ENCODE assay signal across 29 mouse cellular contexts in the genomic region with DNA sequence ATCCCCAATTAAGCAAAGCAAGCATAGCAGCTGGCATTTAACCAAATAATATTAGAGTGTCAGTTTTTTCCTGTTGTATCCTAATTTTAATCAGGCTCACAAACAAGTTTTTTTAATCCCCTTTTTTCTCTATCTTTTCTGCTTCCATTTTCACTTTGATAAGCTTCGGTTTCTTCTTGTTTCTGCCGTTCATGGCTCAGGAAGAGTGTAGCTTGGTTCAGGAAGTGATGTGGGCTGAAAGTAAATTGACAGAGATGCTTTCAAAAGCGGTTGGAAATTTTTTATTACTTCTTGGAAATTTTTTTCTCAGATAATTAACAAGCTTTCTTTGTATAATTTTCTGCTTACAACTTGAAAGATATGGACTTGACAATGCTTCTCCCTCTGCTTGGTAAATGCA.
A peak's percentile ranks its signal among the peaks of the same experiment; 100 is the strongest.
DNase-seq lines count a peak whose midpoint lies in the region; ATAC-seq and TF ChIP-seq lines count a peak whose summit lies in the region.
"Had no signal": no experiment of that assay in that cellular context is flagged by ENCODE, and none has a peak within 500 bp of the region (broad histone marks: within the 10 kb centered on the region; RNA-seq: fewer than 3 reads in every experiment).

No protein-coding gene starts in this region.

- 54% methylated on average over 3 of the region's 3 CpGs for WGBS in lung, postnatal 0 days
- WGBS in forebrain, embryonic 11.5 days, result 87% methylated on average over 3 of the region's 3 CpGs

- no peak for ATAC-seq in lung, postnatal 0 days
- ATAC-seq in hematopoietic stem cell, adult 5-6 weeks (replicated peaks in 1 of 2; ENCODE audit: insufficient read depth in 1 of 2, low FRiP score in 2 of 2, low TSS enrichment in 1 of 2, low read depth in 1 of 2, poor library complexity in 2 of 2, severe bottlenecking in 2 of 2), result peak; percentile 39 to 76; a peak in 3 of 4 replicates
- no peak for ATAC-seq in megakaryocyte-erythroid progenitor cell, adult 5-6 weeks (replicated peaks; ENCODE audit: low FRiP score, low TSS enrichment, poor library complexity, severe bottlenecking)
- ATAC-seq in forebrain, embryonic 11.5 days (replicated peaks; ENCODE audit: low FRiP score), result no peak
- ATAC-seq: forebrain, postnatal 0 days; intestine, embryonic 15.5 days; midbrain, embryonic 13.5 days had no signal

- H3K27ac ChIP-seq in lung, postnatal 0 days (ENCODE audit: low read length), result peak overlapping the region; percentile 59
- H3K27ac ChIP-seq in forebrain, embryonic 11.5 days (ENCODE audit: low read depth, low read length), result no peak overlapping the region
- H3K27ac ChIP-seq: embryonic facial prominence, embryonic 13.5 days; forebrain, embryonic 12.5 days; hindbrain, embryonic 10.5 days; hindbrain, embryonic 15.5 days; intestine, embryonic 15.5 days; limb, embryonic 10.5 days; limb, embryonic 15.5 days; liver, embryonic 13.5 days; midbrain, embryonic 13.5 days had no signal

- H3K9me3 ChIP-seq in lung, postnatal 0 days (ENCODE audit: low read length), result no peaks in the 10 kb centered on the region
- no peaks in the 10 kb centered on the region for H3K9me3 ChIP-seq in forebrain, embryonic 11.5 days (ENCODE audit: control insufficient read depth, low read length)
- H3K9me3 ChIP-seq: embryonic facial prominence, embryonic 13.5 days; forebrain, embryonic 12.5 days; hindbrain, embryonic 10.5 days; hindbrain, embryonic 15.5 days; intestine, embryonic 15.5 days; limb, embryonic 10.5 days; limb, embryonic 15.5 days; liver, embryonic 13.5 days; midbrain, embryonic 13.5 days had no signal

- no peak overlapping the region for H3K4me3 ChIP-seq in lung, postnatal 0 days (ENCODE audit: low read depth, low read length)
- no peak overlapping the region for H3K4me3 ChIP-seq in forebrain, embryonic 11.5 days (ENCODE audit: low read depth, low read length)
- H3K4me3 ChIP-seq: embryonic facial prominence, embryonic 13.5 days; erythroblast, embryonic 14.5 days; forebrain, embryonic 12.5 days; heart, embryonic 12.5 days; hindbrain, embryonic 10.5 days; hindbrain, embryonic 15.5 days; intestine, embryonic 15.5 days; limb, embryonic 10.5 days; limb, embryonic 15.5 days; liver, embryonic 13.5 days; midbrain, embryonic 13.5 days had no signal

- H3K4me1 ChIP-seq in lung, postnatal 0 days (ENCODE audit: insufficient read depth, low read depth, low read length), result no peaks in the 10 kb centered on the region; the same call in 1 of the 2 replicates
- no peaks in the 10 kb centered on the region for H3K4me1 ChIP-seq in forebrain, embryonic 11.5 days (replicated peaks; ENCODE audit: control insufficient read depth, insufficient read depth, low read length)
- H3K4me1 ChIP-seq: hindbrain, embryonic 10.5 days; hindbrain, embryonic 15.5 days; intestine, embryonic 15.5 days; liver, embryonic 13.5 days had no signal

- no peaks in the 10 kb centered on the region for H3K36me3 ChIP-seq in lung, postnatal 0 days (ENCODE audit: insufficient read depth, low read length)
- H3K36me3 ChIP-seq in forebrain, embryonic 11.5 days (ENCODE audit: control insufficient read depth, insufficient read depth, low read length), result no peaks in the 10 kb centered on the region
- H3K36me3 ChIP-seq: intestine, embryonic 15.5 days; limb, embryonic 10.5 days; liver, embryonic 13.5 days had no signal

- no peak for DNase-seq in lung, postnatal 0 days (ENCODE audit: low spot score)
- no peak for DNase-seq in lung, postnatal 10 days
- peak; percentile 77 for DNase-seq in Muller cell, postnatal 12 days (ENCODE audit: inconsistent ontology term)
- DNase-seq in forebrain, embryonic 11.5 days (ENCODE audit: low spot score), result no peak
- DNase-seq: adrenal gland, postnatal 25 days; cerebellum, adult 11-12 months; forebrain, postnatal 0 days; gastrocnemius, postnatal 36 days; heart, adult 18-20 months; kidney, adult 2 months; kidney, postnatal 36 days; layer of hippocampus, postnatal 36 days; liver, embryonic 13.5 days; lung, adult 2 months; retina, postnatal 1 day; right cerebral cortex, postnatal 14 days; thymus, postnatal 4 days had no signal

- no peak overlapping the region for H3K9ac ChIP-seq in lung, postnatal 0 days (replicated peaks; ENCODE audit: low read depth)
- no peak overlapping the region for H3K9ac ChIP-seq in forebrain, embryonic 11.5 days (ENCODE audit: low read length)
- H3K9ac ChIP-seq: embryonic facial prominence, embryonic 13.5 days; forebrain, embryonic 12.5 days; forebrain, postnatal 0 days; heart, embryonic 12.5 days; hindbrain, embryonic 15.5 days; intestine, embryonic 15.5 days; limb, embryonic 15.5 days; liver, embryonic 13.5 days; midbrain, embryonic 13.5 days had no signal

- TF ChIP-seq CTCF in lung, postnatal 0 days (IDR thresholded peaks at IDR 0.05), result no peak

- no peak overlapping the region for H3K4me2 ChIP-seq in lung, postnatal 0 days (replicated peaks; ENCODE audit: low read depth, low read length)
- no peak overlapping the region for H3K4me2 ChIP-seq in forebrain, embryonic 11.5 days (ENCODE audit: low read depth, low read length, severe bottlenecking)
- H3K4me2 ChIP-seq: embryonic facial prominence, embryonic 13.5 days; forebrain, embryonic 12.5 days; heart, embryonic 12.5 days; hindbrain, embryonic 15.5 days; intestine, embryonic 15.5 days; limb, embryonic 15.5 days; liver, embryonic 13.5 days; midbrain, embryonic 13.5 days had no signal

- TF ChIP-seq EP300 in lung, postnatal 0 days (IDR thresholded peaks at IDR 0.05), result no peak

- no peaks in the 10 kb centered on the region for H3K27me3 ChIP-seq in lung, postnatal 0 days (replicated peaks; ENCODE audit: insufficient read depth, low read length)
- no peaks in the 10 kb centered on the region for H3K27me3 ChIP-seq in forebrain, embryonic 11.5 days (ENCODE audit: control insufficient read depth, insufficient read depth, low read length)
- H3K27me3 ChIP-seq: embryonic facial prominence, embryonic 13.5 days; forebrain, embryonic 12.5 days; heart, embryonic 12.5 days; hindbrain, embryonic 15.5 days; intestine, embryonic 15.5 days; limb, embryonic 15.5 days; liver, embryonic 13.5 days; midbrain, embryonic 13.5 days had no signal

Comparison
In these comparisons a context has a peak if more than half of its experiments do, and no peak if none do; other contexts are left out.
1. ATAC-seq: peak in hematopoietic stem cell, adult 5-6 weeks (2 of 2); none in lung, postnatal 0 days (single experiment), megakaryocyte-erythroid progenitor cell, adult 5-6 weeks (single experiment) and forebrain, embryonic 11.5 days (single experiment).